Mouse (Mus musculus) brain, embryonic 14.5 days (tissue): ENCODE data around the gene Shroom3.

Source experiments
- CTCF ChIP-seq: fragments of 200-500 bp; IDR thresholded peaks from 2 replicates; pipeline ENCODE4 v1.5.1; 2012; ENCODE audit warnings: inconsistent platforms, mild to moderate bottlenecking, moderate library complexity, borderline replicate concordance; ENCODE audit not compliant: insufficient read depth, insufficient read length; ENCODE audit errors: extremely low read depth
- POLR2A ChIP-seq: fragments of 200-500 bp; IDR thresholded peaks from 2 replicates; pipeline ENCODE4 v1.6.1; 2012; ENCODE audit warnings: mild to moderate bottlenecking, inconsistent platforms, borderline replicate concordance; ENCODE audit not compliant: poor library complexity, insufficient read depth, insufficient read length, severe bottlenecking; ENCODE audit errors: extremely low read depth

- TF ChIP-seq POLR2A (no peak), CTCF (no peak)
Measured at GRCm38 (mm10) chr5:92858576-92858975, 175.3 kb downstream of the Shroom3 start.
